Mouse (Mus musculus) liver, adult 2 months (tissue): ENCODE measurements around the gene Acta1.

Experiments used
- CTCF ChIP-seq: fragments of 200-500 bp; IDR thresholded peaks from 2 replicates; pipeline ENCODE4 v1.5.1; 2011; ENCODE audit warnings: low read depth, low read length, control low read depth
- POLR2A ChIP-seq: fragments of 200-500 bp; IDR thresholded peaks from 2 replicates; pipeline ENCODE4 v1.6.1; 2011; ENCODE audit warnings: low read length, control low read depth; ENCODE audit not compliant: insufficient read depth; ENCODE audit errors: extremely low read depth

GRCm38 (mm10) chr8:123924719-123925118 is 30.2 kb upstream of the Acta1 start:
- TF ChIP-seq POLR2A (no peak), CTCF (peak; percentile 85)
